Mouse (Mus musculus): ENCODE measurements around the gene Fbf1. TPM values are rescaled to one million over a fixed set of nuclear protein-coding genes. Genes with fewer than 3 reads are reported as not detected.
"Not testable (repeated sequence)": the region's sequence is repeated elsewhere in the genome, so short reads cannot be mapped to it uniquely, and the experiment has no call there.

The Fbf1 gene
- polyA plus RNA-seq, 1 experiment from 2014 or later = 80.9 TPM

DNA sequence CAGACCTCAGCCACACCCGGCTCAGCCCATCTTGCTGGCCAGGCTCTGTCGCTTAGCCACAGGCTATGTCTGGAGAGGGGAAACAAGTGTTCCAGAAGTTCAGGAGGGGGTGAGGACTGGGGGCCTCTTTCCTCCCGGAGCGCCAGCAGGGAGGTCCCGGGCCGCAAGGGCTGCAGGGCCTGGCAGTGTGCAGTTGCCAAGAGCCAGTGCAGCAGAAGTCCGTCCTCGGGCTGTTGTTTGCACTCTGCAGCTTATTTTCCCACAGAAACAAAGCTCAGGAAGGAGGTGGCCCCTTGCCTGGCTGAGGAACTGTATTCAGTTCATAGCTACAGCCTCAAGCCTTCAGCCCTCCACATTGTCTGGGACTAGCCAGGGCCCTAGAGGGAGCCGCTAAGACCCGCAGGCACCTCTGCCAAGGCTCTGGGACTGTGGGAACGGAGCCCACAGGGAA, 66.0 kb downstream of the Fbf1 start:
- WGBS = 34% methylated on average over 10 of the region's 11 CpGs
- Histone ChIP-seq H3K9ac (no peak overlapping the region), H3K4me2 (replicated peaks) (no peak overlapping the region), H3K27ac (peak overlapping the region; percentile 62), H3K36me3 (no peaks in the 10 kb centered on the region), H3K9me3 (replicated peaks) (no peaks in the 10 kb centered on the region), H3K4me3 (no peak overlapping the region), H3K4me1 (peaks cover 30% of the 10 kb centered on the region), H3K27me3 (peaks cover 16% of the 10 kb centered on the region)
- no peak for ATAC-seq (ENCODE audit: low FRiP score)

DNA sequence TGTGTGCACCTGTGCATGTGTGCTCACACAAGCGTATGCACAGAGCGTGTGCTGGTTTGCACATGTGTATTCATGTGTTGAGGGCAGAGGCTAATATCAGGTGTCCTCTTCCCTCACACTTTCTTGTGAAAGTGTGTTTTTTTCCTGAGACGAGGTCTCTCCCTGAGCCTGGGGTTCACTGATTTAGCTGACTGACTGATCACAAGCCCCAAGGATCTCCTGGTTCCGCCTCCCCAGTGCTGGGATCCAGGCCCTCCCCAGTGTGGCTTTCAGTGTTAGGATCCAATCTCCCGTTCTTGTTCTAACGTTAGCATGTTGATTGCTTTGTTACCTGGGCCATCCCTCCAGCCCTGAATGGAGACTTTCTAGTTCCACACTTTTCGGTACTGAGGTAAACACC, 67.1 kb downstream of the Fbf1 start:
- Histone ChIP-seq H3K4me1 (peaks cover 20% of the 10 kb centered on the region), H3K27me3 (peaks cover 5% of the 10 kb centered on the region), H3K4me3 (no peak overlapping the region), H3K36me3 (no peaks in the 10 kb centered on the region), H3K9me3 (replicated peaks) (peaks cover 4% of the 10 kb centered on the region; the same call in 1 of the 2 replicates), H3K27ac (no peak overlapping the region), H3K9ac (no peak overlapping the region), H3K4me2 (replicated peaks) (no peak overlapping the region)
- 89% methylated on average over 7 of the region's 7 CpGs for WGBS
- no peak for ATAC-seq (ENCODE audit: low FRiP score)

DNA sequence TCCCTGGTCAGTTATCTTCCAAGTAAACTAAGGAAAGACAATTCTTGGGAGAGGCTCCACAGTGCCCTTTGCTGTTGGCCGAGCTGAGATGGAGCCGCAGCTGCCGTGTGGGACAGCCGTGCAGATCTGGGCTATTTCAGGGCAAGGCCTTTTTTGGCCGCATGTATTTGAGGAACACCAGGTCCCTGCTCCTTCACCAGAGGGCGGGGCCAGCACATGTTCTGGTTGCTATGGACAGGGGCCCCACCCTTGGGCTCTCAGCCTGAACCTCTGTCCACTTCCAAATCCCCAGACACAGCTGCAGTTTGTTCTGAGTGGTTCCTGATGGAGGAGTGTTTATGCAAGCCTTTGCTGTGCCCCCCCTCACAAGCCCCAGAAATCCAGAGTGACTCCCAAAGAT, 67.6 kb downstream of the Fbf1 start:
- Histone ChIP-seq H3K27me3 (peaks cover under 1% of the 10 kb centered on the region), H3K9me3 (replicated peaks) (peaks cover 4% of the 10 kb centered on the region; the same call in 1 of the 2 replicates), H3K4me1 (peaks cover 20% of the 10 kb centered on the region), H3K36me3 (no peaks in the 10 kb centered on the region), H3K4me2 (replicated peaks) (no peak overlapping the region), H3K27ac (no peak overlapping the region), H3K9ac (no peak overlapping the region), H3K4me3 (no peak overlapping the region)
- ATAC-seq (ENCODE audit: low FRiP score) = no peak
- 82% methylated on average over 6 of the region's 6 CpGs for WGBS

DNA sequence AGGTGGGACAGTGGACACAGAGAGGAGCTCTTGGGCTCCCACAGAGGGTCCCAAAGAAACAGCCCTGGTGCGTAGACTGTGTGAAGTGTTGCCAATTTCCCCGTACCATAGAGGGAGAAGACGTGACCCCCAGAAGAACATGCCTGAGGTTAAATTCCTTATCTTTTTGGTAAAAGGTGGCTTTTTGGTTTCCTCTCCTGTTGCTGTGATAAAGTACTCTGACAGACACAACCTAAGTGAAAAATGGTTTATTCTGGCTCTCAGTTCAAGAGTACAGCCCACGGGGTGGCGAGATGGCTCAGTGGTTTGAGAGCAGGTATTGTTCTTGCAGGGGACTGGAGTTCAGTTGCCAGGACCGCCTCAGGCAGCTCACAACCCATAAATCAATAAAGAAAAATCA, 68.5 kb downstream of the Fbf1 start:
- H3K4me1 ChIP-seq = peaks cover 18% of the 10 kb centered on the region
- no peak overlapping the region for H3K9ac ChIP-seq
- H3K36me3 ChIP-seq = no peaks in the 10 kb centered on the region
- H3K4me2 ChIP-seq (replicated peaks) = no peak overlapping the region
- H3K4me3 ChIP-seq = no peak overlapping the region
- peaks cover 4% of the 10 kb centered on the region; the same call in 1 of the 2 replicates for H3K9me3 ChIP-seq (replicated peaks)
- no peak overlapping the region for H3K27ac ChIP-seq
- no peak for ATAC-seq (ENCODE audit: low FRiP score)
- no peaks in the 10 kb centered on the region for H3K27me3 ChIP-seq
- 83% methylated on average over 6 of the region's 6 CpGs for WGBS

DNA sequence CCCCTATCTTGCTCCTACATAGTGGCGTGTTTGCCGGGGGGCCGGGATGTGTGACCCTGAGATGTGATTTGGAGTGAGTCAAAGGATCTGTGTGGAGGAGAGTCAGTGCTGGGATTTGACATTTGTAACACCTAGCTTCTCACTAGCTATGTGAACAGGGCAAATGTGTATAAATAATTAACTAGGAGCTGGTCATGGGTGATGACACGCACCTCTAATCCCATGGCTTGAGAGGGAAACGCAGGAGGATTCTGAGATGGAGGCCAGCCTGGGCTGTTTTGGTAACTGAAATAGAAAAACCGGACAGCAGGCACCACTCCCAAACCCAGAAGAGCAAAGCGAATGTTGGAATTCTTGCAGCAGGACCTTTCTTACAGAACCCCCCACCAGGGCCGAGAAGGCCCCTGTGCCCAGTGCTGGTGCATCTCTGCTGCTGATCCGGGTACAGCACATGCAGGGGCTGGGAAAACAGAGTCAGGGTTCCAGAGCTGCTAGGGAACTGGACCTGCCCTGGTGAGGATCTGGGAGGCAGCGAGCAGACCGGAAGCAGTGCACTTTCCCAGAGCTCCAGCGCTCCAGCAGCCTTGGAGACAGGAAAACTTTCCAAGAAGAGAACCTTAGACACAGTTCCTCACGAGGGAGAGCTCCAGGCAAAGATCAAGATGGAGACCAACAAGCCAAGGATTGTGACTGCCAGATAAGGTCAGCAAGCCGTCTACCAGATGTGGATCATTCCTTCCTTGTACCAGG, 69.1 kb downstream of the Fbf1 start:
- peaks cover 12% of the 10 kb centered on the region for H3K4me1 ChIP-seq
- no peak overlapping the region for H3K4me3 ChIP-seq
- no peaks in the 10 kb centered on the region for H3K36me3 ChIP-seq
- peaks cover 4% of the 10 kb centered on the region; the same call in 1 of the 2 replicates for H3K9me3 ChIP-seq (replicated peaks)
- no peak for ATAC-seq (ENCODE audit: low FRiP score)
- whole genome bisulfite sequencing = 76% methylated on average over 14 of the region's 14 CpGs
- no peak overlapping the region for H3K9ac ChIP-seq
- no peaks in the 10 kb centered on the region for H3K27me3 ChIP-seq
- no peak overlapping the region for H3K27ac ChIP-seq
- no peak overlapping the region for H3K4me2 ChIP-seq (replicated peaks)

DNA sequence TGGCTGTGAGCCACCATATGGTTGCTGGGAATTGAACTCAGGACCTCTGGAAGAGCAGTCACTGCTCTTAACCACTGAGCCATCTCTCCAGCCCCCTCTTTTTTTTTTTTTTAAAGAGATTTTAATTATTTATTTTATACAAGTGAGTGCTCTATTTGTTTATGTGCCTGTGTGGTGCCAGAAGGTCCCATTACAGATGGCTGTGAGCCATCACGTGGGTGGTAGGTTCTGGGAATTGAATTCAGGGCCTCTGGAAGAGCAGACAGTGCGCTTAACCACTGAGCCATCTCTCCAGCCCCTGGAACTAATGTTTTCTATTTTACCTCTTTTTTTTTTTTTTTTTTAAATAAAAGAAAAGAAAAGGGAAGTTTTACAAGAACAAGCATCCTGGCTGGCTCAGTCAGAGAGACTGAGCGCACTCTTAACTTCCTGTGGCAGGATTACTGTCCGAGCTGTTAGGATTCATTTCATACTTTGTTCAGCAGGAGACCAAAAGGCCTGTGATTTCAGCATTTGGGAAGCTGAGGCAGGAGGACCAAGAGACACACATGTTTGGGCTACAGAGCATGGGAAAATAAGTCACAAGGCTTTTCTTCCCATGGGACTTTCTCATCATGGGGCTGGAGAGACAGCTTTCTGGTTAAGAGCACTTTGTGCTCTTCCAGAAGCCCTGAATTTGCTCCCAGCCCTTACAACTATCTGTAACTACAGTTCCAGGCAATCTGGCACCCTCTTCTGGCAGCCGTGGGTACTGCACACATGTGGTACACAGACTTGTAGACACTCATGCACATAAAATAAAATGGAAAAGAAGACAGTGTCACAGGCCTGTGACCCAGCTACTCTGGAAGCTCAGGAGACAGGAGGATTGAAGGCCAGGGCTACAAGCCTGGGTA, 71.5 kb downstream of the Fbf1 start:
- Histone ChIP-seq H3K9me3 (replicated peaks) (peaks cover 4% of the 10 kb centered on the region; the same call in 1 of the 2 replicates), H3K9ac (no peak overlapping the region), H3K4me2 (replicated peaks) (no peak overlapping the region), H3K27me3 (no peaks in the 10 kb centered on the region), H3K36me3 (no peaks in the 10 kb centered on the region), H3K4me1 (no peaks in the 10 kb centered on the region), H3K4me3 (no peak overlapping the region), H3K27ac (no peak overlapping the region)
- ATAC-seq (ENCODE audit: low FRiP score) = no peak
- WGBS = 94% methylated on average over 5 of the region's 5 CpGs

DNA sequence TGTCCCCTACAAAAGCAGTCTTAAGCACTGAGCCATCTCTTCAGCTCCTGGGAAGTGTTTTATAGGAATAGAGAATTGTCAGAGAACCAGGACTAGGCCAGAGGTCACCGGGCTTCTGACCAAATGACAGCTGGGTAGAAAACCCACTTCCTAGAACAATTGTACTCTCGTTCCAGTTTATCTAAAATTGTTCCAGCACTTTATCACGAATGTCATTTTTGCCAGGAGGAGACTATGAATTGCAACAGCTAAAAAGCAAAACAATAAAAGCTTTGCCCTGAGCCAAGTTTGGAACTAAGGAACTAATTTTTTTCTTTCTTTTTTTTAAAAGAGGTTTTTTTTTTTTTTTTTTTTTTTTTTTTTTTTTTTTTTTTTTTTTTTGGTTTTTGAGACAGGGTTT, 72.4 kb downstream of the Fbf1 start:
- no peak overlapping the region for H3K9ac ChIP-seq
- H3K9me3 ChIP-seq (replicated peaks) = peaks cover 4% of the 10 kb centered on the region; the same call in 1 of the 2 replicates
- no peaks in the 10 kb centered on the region for H3K4me1 ChIP-seq
- no peaks in the 10 kb centered on the region for H3K27me3 ChIP-seq
- no peak for ATAC-seq (ENCODE audit: low FRiP score)
- no peak overlapping the region for H3K27ac ChIP-seq
- WGBS = 76% methylated on average over 3 of the region's 3 CpGs
- no peak overlapping the region for H3K4me3 ChIP-seq
- no peaks in the 10 kb centered on the region for H3K36me3 ChIP-seq
- no peak overlapping the region for H3K4me2 ChIP-seq (replicated peaks)

DNA sequence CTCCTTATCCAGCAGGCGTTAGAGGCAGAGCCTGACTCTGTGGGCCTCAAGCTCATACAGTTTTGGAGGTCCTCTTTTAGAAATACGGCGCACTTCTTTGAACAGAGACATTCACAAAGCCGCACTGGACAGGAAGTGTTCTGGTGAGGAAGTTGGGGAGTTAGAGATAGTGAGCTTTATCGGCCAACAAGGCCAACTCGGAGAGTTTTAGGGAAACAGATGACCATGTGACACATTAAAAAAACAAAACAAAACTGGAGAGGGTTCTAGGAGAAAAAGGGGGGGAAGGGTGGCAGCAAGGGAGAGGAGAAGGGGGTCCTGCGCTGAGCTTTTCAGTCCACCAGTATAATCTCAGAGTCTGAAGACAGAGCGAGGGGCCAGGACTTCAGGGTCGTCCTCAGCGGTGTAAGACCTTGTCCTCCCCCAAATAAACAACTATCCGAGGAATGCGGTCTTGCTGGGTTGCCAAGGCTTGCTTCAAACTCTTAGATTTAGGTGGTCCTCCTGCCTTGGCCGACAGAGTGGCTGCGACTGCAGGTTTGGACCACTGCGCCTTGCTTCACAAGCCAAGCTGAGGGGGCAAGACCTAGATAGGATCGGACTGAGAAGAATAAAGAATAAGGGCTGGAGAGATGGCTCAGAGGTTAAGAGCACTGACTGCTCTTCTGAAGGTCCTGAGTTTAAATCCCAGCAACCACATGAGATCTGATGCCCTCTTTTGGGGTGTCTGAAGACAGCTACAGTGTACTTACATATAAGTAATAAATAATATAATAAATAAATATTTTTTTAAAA, 74.0 kb downstream of the Fbf1 start:
- Histone ChIP-seq H3K36me3 (no peaks in the 10 kb centered on the region), H3K4me1 (no peaks in the 10 kb centered on the region), H3K9me3 (replicated peaks) (peaks cover 4% of the 10 kb centered on the region; the same call in 1 of the 2 replicates), H3K27ac (no peak overlapping the region), H3K27me3 (no peaks in the 10 kb centered on the region), H3K4me2 (replicated peaks) (no peak overlapping the region), H3K9ac (no peak overlapping the region), H3K4me3 (no peak overlapping the region)
- no peak for ATAC-seq (ENCODE audit: low FRiP score)
- 64% methylated on average over 16 of the region's 16 CpGs for WGBS

DNA sequence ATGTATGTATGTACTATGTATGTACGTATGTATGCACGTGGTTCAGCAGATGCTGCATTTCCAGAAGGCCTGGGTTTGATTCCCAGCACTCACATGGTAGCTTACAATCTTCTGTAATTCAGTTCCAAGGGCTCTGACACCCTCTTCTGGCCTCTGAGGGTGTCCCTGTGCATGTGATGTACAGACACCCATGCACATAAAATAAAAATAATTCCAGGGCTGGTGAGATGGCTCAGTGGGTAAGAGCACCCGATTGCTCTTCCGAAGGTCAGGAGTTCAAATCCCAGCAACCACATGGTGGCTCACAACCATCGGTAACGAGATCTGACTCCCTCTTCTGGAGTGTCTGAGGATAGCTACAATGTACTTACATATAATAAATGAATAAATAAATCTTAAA, 75.0 kb downstream of the Fbf1 start:
- not testable (repeated sequence) for H3K27me3 ChIP-seq; H3K4me3 ChIP-seq; H3K4me1 ChIP-seq; H3K27ac ChIP-seq; H3K9ac ChIP-seq; H3K36me3 ChIP-seq; ATAC-seq (ENCODE audit: low FRiP score); H3K4me2 ChIP-seq (replicated peaks); H3K9me3 ChIP-seq (replicated peaks)
- 90% methylated on average over 6 of the region's 6 CpGs for WGBS

Other genes with a start within 250 kb of the Fbf1 start
- gene Sap30bp, start 234.9 kb downstream of the Fbf1 start, polyA plus RNA-seq (2016; fragmentation: Nextera tagmentation; extraction: Ambion mirVana) = 51.0 and 54.4 TPM in 2 replicates
- 31.8 and 34.7 TPM in 2 replicates for gene Recql5, start 234.7 kb downstream of the Fbf1 start, polyA plus RNA-seq (2016; fragmentation: Nextera tagmentation; extraction: Ambion mirVana)
- 1.7 and 2.1 TPM in 2 replicates for gene Itgb4, start 193.5 kb downstream of the Fbf1 start, polyA plus RNA-seq (2016; fragmentation: Nextera tagmentation; extraction: Ambion mirVana)
- gene Galk1, start 155.4 kb downstream of the Fbf1 start, polyA plus RNA-seq (2016; fragmentation: Nextera tagmentation; extraction: Ambion mirVana) = 109 and 115 TPM in 2 replicates
- gene H3f3b, start 140.2 kb downstream of the Fbf1 start, polyA plus RNA-seq (2016; fragmentation: Nextera tagmentation; extraction: Ambion mirVana) = 2,216 and 2,474 TPM in 2 replicates
- 48.8 and 49.1 TPM in 2 replicates for gene Unk, start 137.8 kb downstream of the Fbf1 start, polyA plus RNA-seq (2016; fragmentation: Nextera tagmentation; extraction: Ambion mirVana)
- 1.6 and 1.7 TPM in 2 replicates for gene Unc13d, start 90.2 kb downstream of the Fbf1 start, polyA plus RNA-seq (2016; fragmentation: Nextera tagmentation; extraction: Ambion mirVana)
- gene Wbp2, start 81.2 kb downstream of the Fbf1 start, polyA plus RNA-seq (2016; fragmentation: Nextera tagmentation; extraction: Ambion mirVana) = 90.7 and 97.7 TPM in 2 replicates
- gene Trim47, start 41.0 kb downstream of the Fbf1 start, polyA plus RNA-seq (2016; fragmentation: Nextera tagmentation; extraction: Ambion mirVana) = 4.4 and 5.3 TPM in 2 replicates
- gene Trim65, start 37.0 kb downstream of the Fbf1 start, polyA plus RNA-seq (2016; fragmentation: Nextera tagmentation; extraction: Ambion mirVana) = 2.2 and 2.3 TPM in 2 replicates
- 72.7 and 77.8 TPM in 2 replicates for gene Mrpl38, start 29.3 kb downstream of the Fbf1 start, polyA plus RNA-seq (2016; fragmentation: Nextera tagmentation; extraction: Ambion mirVana)
- 57.4 and 63.1 TPM in 2 replicates for gene Ten1, start 30.7 kb upstream of the Fbf1 start, polyA plus RNA-seq (2016; fragmentation: Nextera tagmentation; extraction: Ambion mirVana)
- 43.8 and 45.9 TPM in 2 replicates for gene Acox1, start 30.9 kb upstream of the Fbf1 start, polyA plus RNA-seq (2016; fragmentation: Nextera tagmentation; extraction: Ambion mirVana)
- gene Evpl, start 69.9 kb upstream of the Fbf1 start, polyA plus RNA-seq (2016; fragmentation: Nextera tagmentation; extraction: Ambion mirVana) = 1.0 and 1.3 TPM in 2 replicates
- gene Srp68, start 106.1 kb upstream of the Fbf1 start, polyA plus RNA-seq (2016; fragmentation: Nextera tagmentation; extraction: Ambion mirVana) = 85.2 and 88.0 TPM in 2 replicates
- gene Galr2, start 112.8 kb upstream of the Fbf1 start, polyA plus RNA-seq (2016; fragmentation: Nextera tagmentation; extraction: Ambion mirVana) = 0.53 and 0.56 TPM in 2 replicates
- gene Exoc7, start 139.1 kb upstream of the Fbf1 start, polyA plus RNA-seq (2016; fragmentation: Nextera tagmentation; extraction: Ambion mirVana) = 82.8 and 89.1 TPM in 2 replicates
- gene Foxj1, start 167.2 kb upstream of the Fbf1 start, polyA plus RNA-seq (2016; fragmentation: Nextera tagmentation; extraction: Ambion mirVana) = 27.2 and 28.2 TPM in 2 replicates
- 44.8 and 47.2 TPM in 2 replicates for gene Rnf157, start 244.9 kb upstream of the Fbf1 start, polyA plus RNA-seq (2016; fragmentation: Nextera tagmentation; extraction: Ambion mirVana)